Mouse (Mus musculus) midbrain, postnatal 0 days (tissue): ENCODE results near the gene Trappc4. TPM values are rescaled to one million over a fixed set of nuclear protein-coding genes. Genes with fewer than 3 reads are reported as not detected.

ENCODE experiments used
- ATAC-seq: fragments of 200-750 bp; cut with Nextera tagmentation; 2 replicates; pipeline ENCODE4 v1.8.0; 2017; ENCODE audit warnings: moderate number of reproducible peaks, mild to moderate bottlenecking, moderate TSS enrichment, moderate library complexity; ENCODE audit not compliant: low FRiP score
- DNase-seq: peaks from one replicate; pipeline ENCODE4 v3.0.0-alpha.2; 2015; ENCODE audit warnings: low spot score
- H3K27ac ChIP-seq: fragments of 300-500 bp; sonication (generic); 2 replicates; pipeline ENCODE4 v1.5.1; 2014; ENCODE audit warnings: low read depth, mild to moderate bottlenecking, low read length, mixed read lengths
- H3K27me3 ChIP-seq: fragments of 300-500 bp; sonication (generic); 2 replicates; pipeline ENCODE4 v1.6.1; 2014; ENCODE audit warnings: low read length, control low read depth, mixed read lengths; ENCODE audit not compliant: insufficient read depth
- H3K36me3 ChIP-seq: fragments of 300-500 bp; sonication (generic); 2 replicates; pipeline ENCODE4 v1.6.1; 2014; ENCODE audit warnings: low read length, control low read depth, mixed read lengths; ENCODE audit not compliant: insufficient read depth
- H3K4me1 ChIP-seq: fragments of 300-500 bp; sonication (generic); 2 replicates; pipeline ENCODE4 v1.6.1; 2014; ENCODE audit warnings: mild to moderate bottlenecking, control low read depth, antibody characterized with exemption, low read length, mixed read lengths; ENCODE audit not compliant: insufficient read depth
- H3K4me2 ChIP-seq: fragments of 300-500 bp; sonication (generic); 2 replicates; pipeline ENCODE4 v1.6.1; 2014; ENCODE audit warnings: low read depth, mild to moderate bottlenecking, low read length, mixed read lengths; ENCODE audit not compliant: poor library complexity, severe bottlenecking
- H3K4me3 ChIP-seq: fragments of 300-500 bp; sonication (generic); 2 replicates; pipeline ENCODE4 v1.5.1; 2014; ENCODE audit warnings: low read depth, mild to moderate bottlenecking, low read length, moderate library complexity
- H3K9ac ChIP-seq: fragments of 300-500 bp; sonication (generic); replicated peaks from 2 replicates; pipeline ENCODE4 v1.6.1; 2014; ENCODE audit warnings: mild to moderate bottlenecking, low read length, moderate library complexity, mixed read lengths; ENCODE audit not compliant: poor library complexity, severe bottlenecking
- H3K9me3 ChIP-seq: fragments of 300-500 bp; sonication (generic); 2 replicates; pipeline ENCODE4 v1.6.1; 2016; ENCODE audit warnings: low read length, control low read depth
- CTCF ChIP-seq: IDR thresholded peaks from 2 replicates; pipeline ENCODE4 v1.5.1; 2016; ENCODE audit warnings: antibody characterized with exemption, mild to moderate bottlenecking
- WGBS: fragments of 180-500 bp; shearing (Covaris S2); extraction: QIAGEN DNeasy Blood & Tissue Kit; methylation state at CpG from one replicate; pipeline ENCODE4 v1.1.7; 2014; 5-methylcytosine and 5-hydroxymethylcytosine counted together
- polyA plus RNA-seq: library from polyadenylated mRNA; unstranded; fragments of >200 nt; fragmentation: Nextera tagmentation; extraction: Ambion mirVana; gene quantifications from 2 replicates; pipeline ENCODE4 v1.2.1, GENCODE M21; 2015
- total RNA-seq: library from RNA; depleted of rRNA; stranded (reverse); fragments of >200 nt; gene quantifications from 2 replicates; pipeline ENCODE4 v1.2.3, GENCODE M21; 2014

The Trappc4 gene
- total and polyA plus RNA-seq, 2 experiments from 2014 or later: 149 to 326 TPM

DNA sequence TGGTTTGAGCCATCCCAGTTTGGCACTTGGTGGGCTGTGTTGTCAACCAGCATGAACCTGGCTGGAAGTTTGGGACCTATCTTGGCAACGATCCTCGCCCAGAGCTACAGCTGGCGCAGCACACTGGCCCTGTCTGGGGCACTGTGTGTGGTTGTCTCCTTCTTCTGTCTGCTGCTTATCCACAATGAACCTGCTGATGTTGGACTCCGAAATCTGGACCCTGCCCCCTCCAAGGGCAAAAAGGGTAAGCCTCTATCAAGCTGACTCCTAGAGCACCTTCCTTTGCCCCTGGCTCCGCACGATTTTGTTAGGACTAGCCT, 7.6 kb downstream of the Trappc4 start:
- no peak overlapping the region for H3K9ac ChIP-seq
- no peak overlapping the region for H3K4me2 ChIP-seq
- no peaks in the 10 kb centered on the region for H3K27me3 ChIP-seq
- WGBS: 93% methylated on average over 6 of the region's 6 CpGs
- DNase-seq (no peak), ATAC-seq (no peak)
- TF ChIP-seq CTCF: no peak
- no peak overlapping the region for H3K27ac ChIP-seq
- peaks cover 43% of the 10 kb centered on the region for H3K36me3 ChIP-seq
- H3K4me1 ChIP-seq: peaks cover 5% of the 10 kb centered on the region; the same call in 1 of the 2 replicates
- H3K9me3 ChIP-seq: no peaks in the 10 kb centered on the region
- H3K4me3 ChIP-seq: no peak overlapping the region

DNA sequence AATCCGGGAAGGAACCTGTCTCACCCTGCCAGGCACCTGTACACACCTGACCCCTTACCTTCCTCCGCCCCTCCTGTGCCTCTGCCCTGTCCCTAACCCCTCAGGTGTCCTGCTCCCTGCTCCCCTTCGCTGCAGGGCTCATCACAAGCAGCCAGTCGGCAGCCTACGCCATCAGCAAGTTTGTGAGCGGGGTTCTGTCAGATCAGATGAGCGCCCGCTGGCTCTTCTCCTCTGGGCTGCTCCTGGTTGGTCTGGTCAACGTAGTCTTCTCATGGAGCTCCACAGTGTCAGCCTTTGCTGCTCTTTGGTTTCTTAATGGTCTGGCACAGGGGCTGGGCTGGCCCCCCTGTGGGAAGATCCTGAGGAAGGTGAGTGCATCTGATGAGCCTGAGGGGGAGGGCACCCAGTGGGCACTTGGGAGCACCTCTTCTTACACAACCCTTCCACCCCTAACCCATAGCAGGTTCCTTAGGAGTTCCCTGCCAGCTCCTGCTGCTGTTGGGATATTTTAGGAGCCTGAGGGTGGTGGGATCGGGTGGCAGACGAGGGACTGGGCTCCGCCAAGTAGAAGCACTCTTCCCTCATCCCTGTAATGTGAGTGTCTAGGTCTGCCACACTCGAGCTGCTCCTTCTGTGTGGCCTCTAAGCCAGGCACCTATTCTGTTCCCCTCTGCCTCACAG, 8.1 kb downstream of the Trappc4 start:
- H3K4me3 ChIP-seq: no peak overlapping the region

DNA sequence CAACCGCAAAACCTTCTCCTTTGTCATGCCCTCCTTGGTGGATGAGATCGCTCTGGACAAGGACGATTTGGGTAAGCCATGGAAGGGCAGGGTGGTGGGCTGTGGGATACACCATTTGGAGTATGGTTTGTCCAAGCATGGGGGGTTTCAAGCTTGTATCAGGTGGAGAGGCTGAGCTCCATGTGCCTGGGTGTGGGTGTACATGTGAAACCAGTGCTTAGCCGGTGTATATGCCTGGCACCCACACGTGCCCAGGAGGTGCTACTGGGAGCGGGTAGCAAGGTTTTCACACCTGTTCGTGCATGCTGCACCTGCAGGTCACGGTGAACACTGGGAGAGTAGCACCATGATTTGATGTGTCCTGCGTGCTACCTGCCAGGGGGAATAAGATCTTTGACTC, 8.8 kb downstream of the Trappc4 start:
- DNase-seq (no peak), ATAC-seq (no peak)
- 86% methylated on average over 9 of the region's 9 CpGs for WGBS
- Histone ChIP-seq H3K36me3 (peaks cover 36% of the 10 kb centered on the region), H3K27ac (no peak overlapping the region), H3K27me3 (no peaks in the 10 kb centered on the region), H3K4me3 (no peak overlapping the region), H3K4me1 (peaks cover 5% of the 10 kb centered on the region; the same call in 1 of the 2 replicates), H3K9ac (0 out of 2 replicates have a peak overlapping the region, but pooled peaks have one; percentile 30), H3K9me3 (no peaks in the 10 kb centered on the region), H3K4me2 (peak overlapping the region; percentile 84; the same call in 1 of the 2 replicates)
- no peak for TF ChIP-seq CTCF

More for the DNA sequence above, 8.1 kb downstream of the Trappc4 start:
- H3K27me3 ChIP-seq: no peaks in the 10 kb centered on the region
- 87% methylated on average over 13 of the region's 13 CpGs for WGBS
- H3K4me2 ChIP-seq: no peak overlapping the region
- 0 out of 2 replicates have a peak overlapping the region, but pooled peaks have one; percentile 8 for H3K9ac ChIP-seq
- no peak for DNase-seq
- H3K9me3 ChIP-seq: no peaks in the 10 kb centered on the region
- no peak for TF ChIP-seq CTCF
- peaks cover 5% of the 10 kb centered on the region; the same call in 1 of the 2 replicates for H3K4me1 ChIP-seq
- H3K27ac ChIP-seq: no peak overlapping the region
- ATAC-seq: no peak
- peaks cover 43% of the 10 kb centered on the region for H3K36me3 ChIP-seq

- Histone ChIP-seq H3K9ac (peak overlapping the region; percentile 30; the same call in 1 of the 2 replicates), H3K4me3 (peak overlapping the region; percentile 81; the same call in 1 of the 2 replicates), H3K27me3 (no peaks in the 10 kb centered on the region), H3K4me1 (peaks cover 5% of the 10 kb centered on the region; the same call in 1 of the 2 replicates), H3K4me2 (peak overlapping the region; percentile 84), H3K9me3 (no peaks in the 10 kb centered on the region), H3K36me3 (peaks cover 31% of the 10 kb centered on the region), H3K27ac (no peak overlapping the region)
- ATAC-seq (no peak), DNase-seq (peak; percentile 17)
- 22% methylated on average over 4 of the region's 4 CpGs for WGBS
- no peak; the same call in 1 of the 2 replicates for TF ChIP-seq CTCF
Measured at GRCm38 (mm10) chr9:44398087-44398486, 9.3 kb downstream of the Trappc4 start.

- ATAC-seq (peak; percentile 97), DNase-seq (peak; percentile 99)
- WGBS: under 1% methylated on average over 43 of the region's 43 CpGs
- Histone ChIP-seq H3K27me3 (no peaks in the 10 kb centered on the region), H3K4me2 (peak within 1 kb of the TSS; percentile 84), H3K4me1 (peaks cover 5% of the 10 kb centered on the region; the same call in 1 of the 2 replicates), H3K4me3 (peak within 1 kb of the TSS; percentile 81), H3K9me3 (no peaks in the 10 kb centered on the region), H3K27ac (peak within 1 kb of the TSS; percentile 84), H3K36me3 (peaks cover 22% of the 10 kb centered on the region), H3K9ac (peak within 1 kb of the TSS; percentile 80)
- TF ChIP-seq CTCF: peak; percentile 37
Measured at GRCm38 (mm10) chr9:44396684-44397411, 10.6 kb downstream of the Trappc4 start, which contains the start of gene Slc37a4. Gene Slc37a4, plus strand, starts transcription at chr9:44396852.
